Mouse (Mus musculus): Measurements from ENCODE around the gene Pik3ca.

The Pik3ca gene

DNA sequence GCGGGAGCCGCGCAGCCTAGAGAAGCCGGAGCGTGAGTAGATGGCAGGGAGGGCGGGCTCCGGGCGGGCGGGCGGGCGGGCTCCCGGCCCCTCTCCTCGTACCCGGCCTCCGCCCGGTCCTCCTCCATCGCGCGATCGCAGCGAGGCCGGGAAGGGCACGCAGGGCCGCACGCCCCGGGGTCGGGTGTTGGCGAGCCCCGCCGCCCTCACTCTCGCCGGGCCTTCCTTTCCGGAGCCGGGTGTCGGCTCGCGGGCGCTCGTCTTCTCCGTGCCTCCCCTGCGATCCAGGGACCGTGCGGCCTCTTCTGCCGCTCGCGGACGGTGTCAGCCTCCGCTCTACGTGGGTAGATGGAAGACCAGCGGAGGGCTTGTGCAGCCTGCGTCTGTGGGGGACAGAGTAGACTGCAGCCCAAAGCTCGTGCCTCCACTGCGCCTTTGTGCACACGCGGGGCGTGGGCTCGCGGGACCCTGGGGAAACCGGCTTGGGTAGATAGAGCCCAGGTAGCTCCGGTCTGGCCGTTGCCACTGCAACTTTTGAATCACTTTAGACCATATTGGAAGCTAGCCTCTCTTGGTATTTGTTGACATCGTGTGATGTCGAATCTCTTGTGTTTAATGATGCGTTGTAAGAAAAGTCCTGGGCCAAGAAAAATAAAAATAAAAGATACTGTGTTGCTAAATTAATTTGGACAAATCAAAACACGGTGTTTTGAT lies at the start of gene Pik3ca:
TSS of gene Pik3ca (plus strand) at position 211 of the 714 bp plus-strand sequence.
- DNase-seq (ENCODE audit: low spot score): peak; percentile 41

DNA sequence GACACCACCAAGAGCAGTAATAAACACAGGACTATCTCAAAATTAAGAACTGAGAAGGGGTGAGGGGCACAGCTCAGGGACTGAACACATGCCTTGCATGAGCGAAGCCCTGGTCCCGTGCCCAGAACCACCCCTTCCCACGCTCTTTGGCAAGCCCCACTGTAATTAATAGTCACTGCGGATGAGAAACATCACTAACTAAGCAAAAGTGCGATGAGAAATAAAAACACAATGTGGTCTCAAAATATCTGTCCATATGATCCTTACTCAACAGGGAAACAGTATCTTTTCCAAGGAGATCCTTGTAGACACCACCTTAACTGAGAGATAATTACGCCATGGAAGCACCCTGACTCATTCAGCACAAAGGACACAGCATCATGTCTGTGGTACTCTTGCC lies 49.6 kb upstream of the Pik3ca start:
- DNase-seq (ENCODE audit: low spot score): peak; percentile 42

DNA sequence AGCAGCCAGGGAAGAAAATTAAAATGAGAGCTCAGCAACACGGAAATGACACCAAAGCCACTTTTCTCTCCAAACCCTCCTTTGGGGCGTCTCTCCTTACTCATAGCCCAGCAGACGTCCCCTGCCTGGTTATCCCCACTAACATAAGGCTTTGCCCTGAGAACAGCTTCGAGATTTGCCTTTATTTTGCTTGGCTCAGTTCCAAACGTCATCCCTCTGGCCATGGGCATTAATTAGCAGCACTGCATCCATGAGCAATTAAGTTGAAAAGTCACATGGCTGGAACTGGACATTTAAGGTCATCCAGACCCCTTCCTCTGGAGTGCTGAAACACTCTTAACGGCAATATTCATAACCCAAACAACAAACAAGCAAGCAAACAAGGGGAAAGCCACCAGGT lies 36.2 kb upstream of the Pik3ca start:
- no peak for DNase-seq (ENCODE audit: low spot score)

DNA sequence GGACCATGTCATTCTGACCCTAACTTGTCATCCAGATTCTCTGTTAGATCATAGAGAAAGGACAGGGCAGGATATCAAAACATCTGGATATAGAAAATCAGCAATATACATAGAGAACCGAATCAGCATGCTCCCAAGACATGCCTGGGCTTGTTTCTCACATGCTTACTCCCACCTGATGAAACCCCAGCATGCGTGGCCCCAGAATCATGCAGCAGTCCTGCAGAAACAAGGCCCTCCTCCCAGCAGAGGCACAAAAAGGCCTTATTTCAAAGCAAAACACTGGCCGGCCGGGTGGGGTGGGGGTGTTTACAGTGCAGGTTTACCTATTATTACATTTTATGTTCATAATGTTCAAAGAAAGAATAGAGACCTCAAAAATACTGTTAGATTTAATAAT lies 33.3 kb upstream of the Pik3ca start:
- DNase-seq (ENCODE audit: low spot score): no peak

DNA sequence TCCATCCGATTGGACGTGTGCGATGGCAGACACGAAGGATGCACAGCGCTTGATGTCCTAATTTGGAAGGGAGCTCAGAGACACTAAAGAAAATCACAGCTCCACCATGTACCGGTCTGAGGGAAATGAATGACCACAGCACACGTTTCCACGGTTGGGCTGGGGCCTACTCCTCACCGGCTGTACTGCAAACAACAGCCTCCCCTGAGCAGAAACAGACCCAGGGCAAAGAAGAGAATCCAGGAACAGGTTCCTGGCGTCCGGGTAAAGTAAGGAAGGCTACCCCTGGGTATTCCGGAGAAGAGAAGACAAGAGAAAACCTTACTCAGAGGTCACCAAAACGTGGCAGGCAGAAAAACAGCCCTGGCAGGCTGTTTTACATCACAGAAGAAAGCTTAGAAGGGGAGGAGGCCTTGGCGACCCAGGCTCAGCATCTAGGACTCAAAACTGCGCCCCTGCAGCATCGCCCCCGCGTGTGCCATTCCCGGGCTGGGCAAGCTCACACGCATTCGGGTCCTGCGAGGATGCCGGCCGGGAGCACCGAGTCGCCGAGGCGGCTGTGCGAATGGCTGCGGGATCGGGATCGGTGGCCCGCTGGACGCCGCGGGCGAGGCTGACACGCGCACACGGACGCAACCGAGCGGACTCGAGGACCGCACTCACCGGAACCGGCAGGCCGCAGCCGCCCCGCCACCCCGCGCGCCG lies 32.5 kb upstream of the Pik3ca start:
- peak; percentile 17 for DNase-seq (ENCODE audit: low spot score)

DNA sequence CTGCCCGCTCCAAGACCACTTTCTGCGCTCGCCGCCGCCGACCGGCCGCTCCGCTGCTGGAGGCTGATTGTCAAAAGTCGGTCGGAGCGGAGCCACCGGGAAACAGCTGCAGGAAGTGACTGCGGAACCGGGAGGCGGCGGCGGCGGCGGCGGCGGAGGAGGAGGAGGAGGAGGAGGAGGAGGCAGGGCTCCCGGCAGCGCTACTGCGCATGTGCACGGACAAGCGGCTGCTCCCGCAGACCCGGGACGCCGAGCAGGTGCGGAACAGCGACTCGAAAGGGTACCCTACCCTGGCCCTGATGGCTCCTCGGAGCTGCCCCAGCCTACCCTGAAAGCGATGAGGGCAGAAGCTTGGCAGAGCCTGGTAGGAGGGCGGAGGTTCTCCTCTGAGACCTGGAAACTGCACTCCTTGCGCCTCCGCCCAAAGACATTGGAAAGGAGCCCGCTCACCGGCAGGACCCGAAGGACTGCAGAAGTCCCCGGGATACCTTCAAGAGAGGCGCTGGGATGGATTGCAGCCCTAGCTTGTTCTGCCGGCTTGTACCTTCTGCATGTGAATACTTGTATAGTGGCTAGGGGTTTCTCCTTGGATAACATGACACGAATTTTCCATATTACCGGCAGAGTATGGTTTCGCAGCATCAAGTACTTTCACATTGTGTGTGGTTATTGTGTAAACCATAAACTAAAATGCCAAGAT lies 31.8 kb upstream of the Pik3ca start, which contains the start of gene Zmat3:
TSS of gene Zmat3 (minus strand) at position 469 of the 700 bp plus-strand sequence.
- DNase-seq (ENCODE audit: low spot score): peak; percentile 54

DNA sequence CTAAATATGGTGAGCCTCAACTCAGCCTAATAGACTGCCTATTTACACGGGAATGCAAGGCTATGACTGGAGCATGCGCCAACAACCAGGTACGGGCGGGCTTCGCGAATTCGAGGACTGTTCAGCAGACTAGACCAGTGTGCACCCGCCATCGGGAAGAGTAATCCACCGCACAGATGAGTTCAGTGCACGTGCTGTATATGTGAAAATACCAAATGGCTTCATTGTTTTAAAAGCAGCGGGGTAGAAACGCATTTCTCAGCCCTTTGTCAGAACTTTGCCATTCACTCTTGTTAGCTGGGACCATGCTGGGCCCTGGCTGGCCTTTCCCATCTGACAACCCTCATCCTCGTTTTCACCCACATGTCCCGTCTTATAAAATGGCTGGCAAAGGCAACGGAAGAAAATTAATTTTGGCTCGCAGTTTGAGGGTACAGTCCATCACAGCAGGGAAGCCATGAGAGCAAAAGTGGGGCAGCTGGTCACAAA lies 31.2 kb upstream of the Pik3ca start:
- no peak for DNase-seq (ENCODE audit: low spot score)

DNA sequence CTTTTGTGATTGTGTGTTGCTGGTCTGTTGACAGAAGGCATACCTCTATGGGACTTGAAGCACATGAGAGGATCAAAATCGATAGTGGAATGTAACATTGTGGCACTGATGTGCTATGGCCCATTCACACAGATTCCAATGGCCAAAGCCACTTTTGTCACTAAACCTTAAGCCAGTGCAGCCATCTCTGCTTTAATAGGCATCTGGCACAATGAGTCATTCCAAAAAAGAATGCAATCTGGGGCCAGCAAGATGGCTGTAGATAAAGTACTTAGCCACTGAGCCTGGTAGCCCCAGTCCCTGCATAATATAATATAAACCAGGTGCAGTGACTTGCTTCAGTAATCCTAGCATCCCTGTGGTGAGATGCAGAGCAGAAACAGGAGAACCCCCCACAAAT lies 30.0 kb upstream of the Pik3ca start:
- no peak for DNase-seq (ENCODE audit: low spot score)

DNA sequence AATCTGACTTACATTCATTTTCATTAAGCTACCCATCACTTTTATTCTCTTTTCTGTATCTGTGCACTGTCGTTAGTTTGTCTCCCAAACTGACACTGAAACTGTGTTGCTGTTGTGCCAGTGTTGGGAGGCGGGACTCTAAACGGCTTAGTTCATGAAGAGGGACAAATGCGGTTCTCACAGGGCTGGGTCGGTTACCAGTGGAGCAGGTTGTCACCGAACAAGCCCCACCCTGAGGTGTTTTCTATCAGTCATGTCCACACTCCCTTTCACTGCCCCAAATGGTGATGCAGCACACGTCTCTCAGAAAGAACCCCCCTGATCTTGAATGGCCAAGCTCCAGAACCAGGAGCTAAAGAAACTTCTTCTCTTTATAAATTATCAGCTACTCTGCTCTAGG lies 25.5 kb upstream of the Pik3ca start:
- no peak for DNase-seq (ENCODE audit: low spot score)

DNA sequence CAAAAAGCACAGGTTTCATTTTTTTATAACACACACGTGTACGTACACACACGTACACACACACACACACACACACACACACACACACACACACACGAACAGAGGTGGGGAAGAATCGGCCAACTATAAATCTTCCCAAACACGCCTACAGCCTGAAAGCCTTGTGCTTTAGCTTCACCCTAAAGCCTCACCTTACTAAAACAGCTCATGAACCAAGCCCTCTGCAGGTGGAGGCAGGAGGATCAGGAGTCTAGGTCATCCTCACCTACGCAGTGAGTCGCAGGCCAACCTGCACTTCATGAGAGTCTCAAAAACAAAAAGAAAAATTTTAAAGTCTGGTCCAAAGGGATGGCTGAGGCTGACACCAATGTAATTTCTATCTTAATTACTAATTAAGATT lies 25.0 kb upstream of the Pik3ca start:
- no peak for DNase-seq (ENCODE audit: low spot score)

DNA sequence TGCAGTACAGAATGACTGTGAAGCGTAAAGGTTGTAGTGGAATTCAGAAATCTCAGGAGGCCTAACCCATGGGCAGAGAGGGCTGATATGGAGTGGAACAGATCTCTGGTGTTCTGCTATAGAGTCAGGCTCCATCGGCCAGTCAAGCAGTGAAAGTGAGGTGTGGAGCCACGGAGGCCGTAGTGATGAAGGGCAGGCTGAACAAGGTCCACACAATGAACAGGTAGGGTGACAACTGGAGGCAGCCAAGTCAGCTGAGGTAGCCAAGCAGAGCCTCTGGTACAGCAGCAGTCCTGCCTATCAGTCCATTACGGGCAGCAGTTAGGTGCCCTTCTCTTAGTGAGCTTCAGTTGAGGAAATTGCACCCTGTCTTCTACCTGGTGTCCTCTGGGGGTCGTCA lies 24.2 kb upstream of the Pik3ca start:
- no peak for DNase-seq (ENCODE audit: low spot score)

DNA sequence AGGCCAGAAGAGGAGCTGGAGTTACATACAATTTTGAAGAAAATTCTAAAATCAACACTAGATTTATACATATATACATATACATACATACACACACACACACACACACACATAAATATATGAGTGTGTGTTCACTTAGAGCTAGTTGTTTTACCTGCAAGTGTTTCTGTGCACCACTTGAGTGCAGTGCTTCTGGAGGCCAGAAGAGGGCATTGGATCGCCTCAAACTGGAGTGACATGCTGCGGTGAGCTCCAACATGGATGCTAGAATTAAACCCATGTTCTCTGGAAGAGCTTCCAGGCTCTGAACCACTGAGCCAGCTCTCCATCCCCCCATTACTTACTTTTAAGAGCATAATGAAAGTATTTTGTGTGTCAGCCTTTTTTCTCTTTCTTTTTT lies 17.6 kb upstream of the Pik3ca start:
- no peak for DNase-seq (ENCODE audit: low spot score)

DNA sequence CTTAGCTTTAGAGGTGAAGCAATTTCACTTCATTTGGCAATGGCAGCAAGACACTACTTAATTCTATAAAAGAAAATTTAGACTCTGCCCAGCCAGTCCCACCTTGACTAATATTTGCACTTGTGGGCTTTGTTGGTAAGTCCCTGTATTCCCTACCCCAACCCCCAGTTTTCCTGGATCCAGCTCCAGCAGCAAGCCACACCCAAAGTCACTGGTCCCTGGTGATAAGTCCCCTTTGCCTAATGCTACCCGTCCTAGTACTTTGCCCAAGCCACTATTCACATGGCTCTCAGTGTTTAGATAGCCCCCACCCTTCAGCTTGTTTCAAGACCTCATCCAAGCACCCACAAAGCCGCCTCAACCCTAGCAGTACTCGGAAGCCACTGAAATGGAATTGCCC lies 15.9 kb upstream of the Pik3ca start:
- no peak for DNase-seq (ENCODE audit: low spot score)

DNA sequence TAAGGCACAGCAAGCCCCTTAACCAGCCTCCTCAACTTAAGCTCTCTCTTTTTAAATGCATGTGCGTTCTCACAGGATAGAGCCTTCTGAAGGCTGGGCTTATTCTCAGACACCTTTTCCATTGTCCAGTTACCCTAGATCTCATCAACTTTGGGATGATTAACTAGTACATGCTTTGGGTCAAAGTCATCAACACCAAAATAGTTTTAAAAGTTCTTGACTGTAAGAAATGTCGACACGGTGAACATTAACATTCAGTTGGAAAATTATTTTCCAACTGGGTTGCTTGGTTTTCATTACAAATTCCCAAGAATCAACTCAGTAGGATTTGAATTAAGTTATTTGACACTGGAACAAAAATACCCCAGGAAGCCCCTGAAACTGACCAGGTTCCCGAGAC lies 4.6 kb upstream of the Pik3ca start:
- DNase-seq (ENCODE audit: low spot score): no peak

DNA sequence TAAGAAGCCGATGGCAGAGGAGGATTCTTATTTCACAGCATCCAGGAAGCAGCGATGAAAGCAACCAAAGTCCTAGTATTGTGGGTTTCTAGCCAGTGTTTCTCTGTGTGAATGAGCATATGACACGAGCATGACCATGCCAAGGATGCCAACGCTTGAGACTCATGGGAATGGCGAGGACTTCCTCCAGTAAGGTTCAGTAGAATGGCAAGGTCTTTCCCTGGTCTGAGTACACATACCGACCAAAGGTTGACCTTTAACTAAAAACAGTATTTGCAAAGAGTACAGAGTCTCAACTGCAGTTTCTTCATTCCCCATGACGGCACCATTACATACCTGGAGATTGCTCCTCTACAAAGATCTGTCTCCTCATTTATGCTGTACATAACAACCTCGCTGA lies 3.5 kb upstream of the Pik3ca start:
- DNase-seq (ENCODE audit: low spot score): no peak

DNA sequence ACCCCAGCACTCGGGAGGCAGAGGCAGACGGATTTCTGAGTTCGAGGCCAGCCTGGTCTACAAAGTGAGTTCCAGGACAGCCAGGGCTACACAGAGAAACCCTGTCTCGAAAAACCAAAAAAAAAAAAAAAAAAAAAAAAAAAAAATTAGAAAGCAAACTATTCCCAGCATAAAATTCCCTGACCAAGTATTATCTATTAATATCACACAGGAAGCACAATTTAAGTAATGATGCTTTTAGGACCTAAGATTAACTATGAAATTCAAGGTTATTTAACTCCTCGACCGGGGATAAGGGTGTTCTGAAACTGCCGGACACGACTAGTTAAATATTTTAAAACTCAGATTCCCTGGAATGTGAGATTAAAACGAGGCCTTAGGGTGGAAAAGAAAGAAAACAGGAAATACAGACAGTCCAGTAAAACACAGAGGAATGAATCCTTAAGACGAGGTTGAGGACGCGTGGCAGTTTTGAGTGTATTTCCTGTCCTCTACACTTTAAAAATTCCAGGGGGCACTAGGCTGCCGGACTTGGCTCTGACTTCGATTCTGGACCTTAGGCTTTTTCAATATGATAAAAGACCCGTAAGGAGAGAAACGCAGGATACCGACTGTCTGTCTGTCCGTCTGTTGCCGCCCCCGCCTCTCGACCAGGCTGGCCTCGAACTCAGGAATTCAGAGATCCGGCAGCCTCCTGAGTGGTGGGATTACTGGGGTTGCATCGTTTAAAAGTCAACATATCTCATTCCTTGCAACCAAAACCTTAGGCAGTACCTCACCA lies 1.5 kb upstream of the Pik3ca start:
- peak; percentile 24 for DNase-seq (ENCODE audit: low spot score)

DNA sequence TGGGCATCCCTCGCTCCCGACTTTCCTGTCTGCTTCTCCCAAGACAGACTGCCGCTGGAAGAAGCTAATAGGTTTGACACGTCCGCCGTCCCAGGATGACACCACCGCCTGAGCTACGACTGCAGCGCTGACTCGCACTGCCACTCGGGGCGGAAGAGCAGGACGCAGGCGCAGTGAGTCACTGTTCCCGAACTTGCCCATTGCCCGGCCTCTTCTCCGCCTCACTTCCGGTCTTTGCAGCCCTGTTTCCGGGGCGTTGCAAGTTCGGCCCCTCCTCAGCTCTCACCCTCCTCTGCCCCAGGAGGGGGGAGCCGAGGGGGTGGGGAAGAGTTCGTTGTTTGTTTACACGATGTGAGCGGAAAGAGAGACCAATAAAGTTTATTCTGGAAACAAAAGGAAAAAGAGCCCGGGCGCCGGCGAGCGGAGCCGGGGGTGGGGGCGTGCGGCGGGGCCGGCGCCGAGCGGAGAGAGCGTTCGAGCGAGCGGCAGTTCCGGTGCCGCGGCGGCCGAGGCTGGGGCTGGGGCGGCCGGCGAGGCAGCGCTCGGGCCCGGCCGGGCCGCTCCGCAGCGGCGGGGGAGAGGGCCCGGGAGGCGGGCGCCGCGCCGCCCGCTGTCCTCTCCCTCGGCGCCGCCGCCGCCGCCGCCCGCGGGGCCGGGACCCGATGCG lies 544 bp upstream of the Pik3ca start:
- DNase-seq (ENCODE audit: low spot score): peak; percentile 94

DNA sequence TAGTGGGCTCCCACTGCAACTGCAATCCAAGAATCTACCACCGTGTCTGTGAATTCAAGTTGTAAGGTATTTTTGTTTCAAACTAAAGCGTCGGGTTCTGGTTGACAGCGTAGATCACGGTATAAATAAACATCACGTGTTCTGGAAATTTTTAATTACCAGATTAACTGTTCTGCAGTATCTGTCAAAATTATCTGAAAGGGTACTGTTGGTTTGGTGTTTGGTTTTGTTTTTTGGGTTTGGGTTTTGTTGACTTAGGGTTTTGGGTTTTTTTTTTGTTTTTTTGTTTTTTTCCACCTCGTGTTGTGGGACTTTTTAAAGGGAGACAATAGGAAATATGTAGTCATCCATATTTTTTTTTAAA lies 686 bp downstream of the Pik3ca start:
- DNase-seq (ENCODE audit: low spot score): no peak

DNA sequence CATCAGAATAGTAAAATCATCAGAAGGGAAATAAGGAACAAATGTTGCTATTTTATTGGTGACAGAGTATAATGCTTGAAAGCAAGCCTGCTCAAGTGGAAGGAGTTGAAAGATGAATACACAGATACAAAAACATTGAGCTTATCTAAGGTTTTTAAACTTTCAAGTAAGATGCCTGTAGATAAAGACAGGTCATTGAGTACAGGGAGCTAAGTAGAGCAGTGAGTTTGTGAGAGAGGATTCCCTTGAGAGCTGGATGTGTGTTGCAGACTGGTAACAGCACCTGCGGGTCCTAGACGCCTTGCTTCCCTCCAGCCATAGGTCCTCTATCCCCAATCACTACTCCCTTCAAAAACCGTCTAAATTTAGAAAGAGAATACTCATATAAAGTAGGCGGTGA lies 1.2 kb downstream of the Pik3ca start:
- DNase-seq (ENCODE audit: low spot score): no peak

DNA sequence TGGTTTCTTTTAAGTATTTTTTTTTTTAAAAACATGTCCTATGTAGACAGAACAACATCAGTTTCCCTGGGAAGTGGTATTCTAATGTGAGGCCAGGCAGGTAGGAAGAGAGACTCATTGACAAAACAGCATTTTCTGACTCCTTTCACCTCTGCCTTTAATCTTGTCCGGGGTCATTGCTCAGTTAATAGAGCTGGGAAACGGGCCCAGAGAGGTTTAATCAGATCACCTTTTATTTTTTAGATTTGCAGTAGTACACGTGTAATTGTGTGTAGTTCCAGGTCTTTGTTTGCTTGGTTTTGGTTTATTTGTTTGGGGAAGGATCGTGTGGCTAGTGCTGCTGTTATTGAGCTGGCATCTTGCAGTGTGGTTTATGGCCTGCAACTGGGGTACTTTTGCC lies 1.9 kb downstream of the Pik3ca start:
- no peak for DNase-seq (ENCODE audit: low spot score)

DNA sequence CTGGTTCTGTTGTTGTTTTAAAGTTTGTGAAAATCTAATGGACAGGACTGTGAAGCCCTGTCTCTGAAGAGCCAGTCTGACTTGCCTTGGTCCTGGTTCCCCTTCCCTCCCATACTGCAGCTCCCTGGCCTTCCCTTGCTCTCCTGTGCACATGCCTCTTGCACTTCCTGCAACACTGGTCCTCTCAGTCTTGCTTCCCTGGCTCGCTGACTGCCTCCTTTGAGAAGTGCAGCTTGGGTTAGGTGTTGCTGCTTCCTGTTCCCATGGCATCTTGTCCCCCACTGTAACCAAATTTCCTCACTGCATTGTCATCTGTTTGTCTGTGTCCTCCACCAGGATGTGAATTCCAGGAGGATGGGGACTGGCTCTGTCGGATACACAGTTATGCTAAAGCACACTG lies 2.5 kb downstream of the Pik3ca start:
- DNase-seq (ENCODE audit: low spot score): no peak

DNA sequence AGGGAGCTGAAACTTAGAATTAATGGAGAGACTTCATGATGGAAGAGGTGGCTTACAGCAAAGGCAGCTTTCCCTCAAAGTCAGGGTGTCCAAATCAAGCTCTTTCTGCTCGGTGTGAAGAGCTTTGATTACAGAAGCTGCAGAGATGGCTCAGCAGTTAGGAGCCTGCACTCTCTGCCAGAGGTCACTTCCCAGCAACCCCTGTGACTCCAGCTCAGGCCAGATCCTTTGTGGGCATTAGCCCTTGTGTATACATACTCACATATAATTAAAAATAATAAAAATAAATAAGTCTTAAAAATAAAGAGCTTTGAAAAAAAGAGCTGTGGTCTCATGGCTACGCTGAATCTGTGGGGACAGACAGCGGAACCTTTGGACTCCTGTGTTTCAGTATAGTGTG lies 4.1 kb downstream of the Pik3ca start:
- DNase-seq (ENCODE audit: low spot score): no peak
